Mouse (Mus musculus) ES-E14 (cell line): ENCODE results near the gene Pramef12. TPM values are rescaled to one million over a fixed set of nuclear protein-coding genes. Genes with fewer than 3 reads are reported as not detected.

ENCODE experiments used
- DNase-seq: peaks from one replicate; pipeline ENCODE4 v3.0.0-alpha.2; 2013; ENCODE audit warnings: low read depth, low spot score
- H3K27ac ChIP-seq: 2 replicates; pipeline ENCODE4 v1.5.1; 2012; ENCODE audit warnings: low read depth, mild to moderate bottlenecking, low read length, moderate library complexity, mixed read lengths; ENCODE audit not compliant: poor library complexity, insufficient read depth, severe bottlenecking
- H3K36me3 ChIP-seq: 2 replicates; pipeline ENCODE4 v1.6.1; 2012; ENCODE audit warnings: mild to moderate bottlenecking, low read length, moderate library complexity, mixed read lengths; ENCODE audit not compliant: control insufficient read depth, poor library complexity, insufficient read depth, severe bottlenecking
- H3K4me1 ChIP-seq, 2 experiments: fragments of 150-350 bp in 1 of 2; sonication (generic) in 1 of 2; 2 replicates each; pipeline ENCODE4 v1.6.1; 2012; ENCODE audit warnings: low read length in 2 of 2, mild to moderate bottlenecking in 1 of 2, mixed read lengths in 1 of 2; ENCODE audit not compliant: control insufficient read depth in 2 of 2, insufficient read depth in 2 of 2, poor library complexity in 1 of 2
- H3K4me3 ChIP-seq, 2 experiments: fragments of 150-350 bp in 1 of 2; sonication (generic) in 1 of 2; 2 replicates each; pipeline ENCODE4 v1.5.1; 2012; ENCODE audit warnings: low read length in 2 of 2, low read depth in 1 of 2, mild to moderate bottlenecking in 1 of 2, mixed read lengths in 1 of 2; ENCODE audit not compliant: insufficient read depth in 1 of 2, poor library complexity in 1 of 2, severe bottlenecking in 1 of 2
- H3K9ac ChIP-seq: 2 replicates; pipeline ENCODE4 v1.6.1; 2012; ENCODE audit warnings: low read depth, mild to moderate bottlenecking, low read length, mixed read lengths; ENCODE audit not compliant: poor library complexity, insufficient read depth, severe bottlenecking
- H3K9me3 ChIP-seq: fragments of 150-350 bp; sonication (generic); 2 replicates; pipeline ENCODE4 v1.6.1; 2012; ENCODE audit warnings: low read depth, mild to moderate bottlenecking, low read length; ENCODE audit not compliant: control insufficient read depth, insufficient read depth
- CHD2 ChIP-seq: IDR thresholded peaks from 2 replicates; pipeline ENCODE4 v1.6.1; 2014; ENCODE audit warnings: mild to moderate bottlenecking, low read depth, low read length, inconsistent platforms
- HCFC1 ChIP-seq: IDR thresholded peaks from 2 replicates; pipeline ENCODE4 v1.6.1; 2012; ENCODE audit warnings: low read length, inconsistent platforms, borderline replicate concordance; ENCODE audit not compliant: insufficient read depth
- MAFK ChIP-seq: IDR thresholded peaks from 2 replicates; pipeline ENCODE4 v1.6.1; 2014; ENCODE audit warnings: mild to moderate bottlenecking, low read depth, low read length, inconsistent platforms; ENCODE audit not compliant: insufficient read depth
- ZC3H11A ChIP-seq: IDR thresholded peaks from 2 replicates; pipeline ENCODE4 v1.6.1; 2012; ENCODE audit warnings: low read depth, mild to moderate bottlenecking, inconsistent platforms, low read length, borderline replicate concordance
- ZNF384 ChIP-seq: IDR thresholded peaks from 2 replicates; pipeline ENCODE4 v1.6.1; 2012; ENCODE audit warnings: low read depth, low read length, inconsistent platforms
- in situ Hi-C, 2 experiments: fragments of 600-800 bp; cut with MboI; formaldehyde crosslinking; loops; one replicate each; pipeline ENCODE4 v1.15.1; 2025; ENCODE audit warnings: low sequenced_read_pairs in 2 of 2, inconsistent platforms in 1 of 2; ENCODE audit not compliant: unreplicated experiment in 2 of 2
- total RNA-seq: library from RNA; depleted of rRNA; stranded (reverse); fragments of 300-350 nt; gene quantifications from 2 replicates; pipeline ENCODE4 v1.2.3, GENCODE M21; 2012; rRNA removed

Gene Pramef12
- 14.5 and 20.3 TPM in 2 replicates for total RNA-seq

DNA sequence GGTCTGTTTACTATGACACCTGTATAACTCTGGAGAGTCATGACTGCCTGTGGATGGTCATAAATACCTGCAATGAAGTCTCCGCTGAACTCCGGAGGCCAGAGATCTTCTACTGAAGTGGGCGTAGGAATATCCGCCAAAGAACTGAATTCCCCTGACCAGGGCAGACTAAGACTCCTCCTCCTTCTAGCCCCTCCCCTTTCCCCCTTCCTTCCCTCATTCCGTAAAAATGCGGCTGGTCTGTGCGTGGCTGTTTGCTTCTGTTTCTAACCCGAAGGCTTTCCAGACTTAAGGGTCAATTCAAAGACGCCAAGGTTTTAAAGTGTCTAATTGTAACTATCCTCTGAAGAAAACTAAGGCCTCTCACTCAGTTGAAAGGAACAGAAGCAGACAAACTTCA is at the start of gene Pramef12:
Gene Pramef12 (minus strand): TSS at position 175 of the 400 bp plus-strand sequence.
- no peaks in the 10 kb centered on the region for H3K9me3 ChIP-seq
- H3K4me3 ChIP-seq, result peak within 1 kb of the TSS; percentile 69 to 70
- in situ Hi-C loops, result no loop called here
- no peaks in the 10 kb centered on the region for H3K36me3 ChIP-seq
- H3K27ac ChIP-seq, result no peak within 1 kb of the TSS
- H3K9ac ChIP-seq, result peak within 1 kb of the TSS; percentile 62
- peaks cover 5 to 8% of the 10 kb centered on the region in 2 experiments; a peak in 2 of 4 replicates for H3K4me1 ChIP-seq
- no peak for TF ChIP-seq CHD2
- peak; percentile 62 for DNase-seq

DNA sequence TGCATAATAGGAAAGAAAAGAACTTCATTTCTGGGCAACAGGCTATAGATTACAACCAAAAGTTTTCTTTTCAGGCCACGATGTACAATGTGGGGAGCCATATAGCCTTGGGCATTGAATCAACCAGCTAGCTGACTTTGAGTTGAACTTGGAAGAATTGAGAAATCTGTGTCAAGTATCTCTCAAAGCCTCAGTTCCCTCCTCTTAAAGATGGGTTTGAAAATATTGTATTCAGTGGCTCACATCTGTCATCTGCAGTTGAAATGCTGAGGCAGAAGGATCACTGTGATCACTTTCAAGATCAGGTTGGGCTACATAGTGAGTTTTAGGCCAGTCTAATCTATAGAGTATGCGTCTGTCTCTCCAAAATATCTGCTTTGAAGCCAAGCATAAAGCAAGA is 45.0 kb upstream of the Pramef12 start, which contains the start of gene Gm9944:
Gene Gm9944 (minus strand): TSS at position 101 of the 400 bp plus-strand sequence.
- no peak within 1 kb of the TSS for H3K9ac ChIP-seq
- H3K9me3 ChIP-seq, result no peaks in the 10 kb centered on the region
- no peaks in the 10 kb centered on the region for H3K36me3 ChIP-seq
- H3K4me1 ChIP-seq, result no peaks in the 10 kb centered on the region
- H3K27ac ChIP-seq, result no peak within 1 kb of the TSS
- in situ Hi-C loops, result no loop called here
- DNase-seq, result no peak
- H3K4me3 ChIP-seq, result no peak within 1 kb of the TSS
- TF ChIP-seq ZNF384, result no peak
- no peak for TF ChIP-seq CHD2
- TF ChIP-seq HCFC1, result no peak
- TF ChIP-seq MAFK, result no peak
- TF ChIP-seq ZC3H11A, result no peak

- Histone ChIP-seq H3K27ac (no peak overlapping the region), H3K36me3 (no peaks in the 10 kb centered on the region), H3K4me1 (no peaks in the 10 kb centered on the region), H3K9me3 (no peaks in the 10 kb centered on the region), H3K4me3 (no peak overlapping the region), H3K9ac (no peak overlapping the region)
- TF ChIP-seq HCFC1 (no peak), CHD2 (no peak), ZNF384 (no peak)
- DNase-seq, result no peak
- in situ Hi-C loops, result no loop called here
Measured at GRCm38 (mm10) chr4:144448546-144448945, 40.3 kb upstream of the Pramef12 start.

GRCm38 (mm10) chr4:144441582-144441981 is 33.3 kb upstream of the Pramef12 start:
- no peak overlapping the region for H3K4me3 ChIP-seq
- H3K9ac ChIP-seq, result no peak overlapping the region
- no peak for DNase-seq
- H3K27ac ChIP-seq, result no peak overlapping the region
- H3K4me1 ChIP-seq, result no peaks in the 10 kb centered on the region
- TF ChIP-seq HCFC1, result no peak
- TF ChIP-seq ZC3H11A, result no peak
- no peak for TF ChIP-seq ZNF384
- no peak for TF ChIP-seq MAFK
- no peak for TF ChIP-seq CHD2
- in situ Hi-C loops, result no loop called here
- no peaks in the 10 kb centered on the region for H3K36me3 ChIP-seq
- H3K9me3 ChIP-seq, result no peaks in the 10 kb centered on the region

DNA sequence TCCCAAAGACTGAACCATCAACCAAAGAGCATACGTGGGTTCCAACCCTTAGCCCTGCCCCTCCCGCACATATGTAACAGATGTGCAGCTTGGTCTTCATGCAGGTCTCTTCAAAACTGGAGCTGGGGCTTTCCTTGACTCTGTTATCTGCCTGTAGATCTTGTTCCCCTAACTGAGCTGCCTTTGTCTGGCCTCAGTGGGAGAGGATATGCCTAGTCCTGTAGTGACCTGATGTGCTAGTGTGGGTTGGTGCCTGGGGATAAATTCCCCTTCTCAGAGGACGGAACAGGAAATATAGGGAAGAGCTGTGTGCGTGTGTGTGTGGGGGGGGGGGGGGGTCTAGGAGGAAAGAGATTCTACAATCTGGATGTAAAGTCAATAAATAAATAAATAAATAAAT is 32.8 kb upstream of the Pramef12 start:
- Histone ChIP-seq H3K27ac (no peak overlapping the region), H3K9me3 (no peaks in the 10 kb centered on the region), H3K4me1 (no peaks in the 10 kb centered on the region), H3K9ac (no peak overlapping the region), H3K36me3 (no peaks in the 10 kb centered on the region), H3K4me3 (no peak overlapping the region)
- DNase-seq, result no peak
- no peak for TF ChIP-seq ZNF384
- TF ChIP-seq HCFC1, result no peak
- TF ChIP-seq ZC3H11A, result no peak
- TF ChIP-seq CHD2, result no peak
- TF ChIP-seq MAFK, result no peak
- in situ Hi-C loops, result no loop called here
